Mouse (Mus musculus) thymus, adult 18-20 months (tissue): Measurements from ENCODE around the gene Xpo5.

ENCODE experiments used
- DNase-seq, 2 experiments: peaks; one replicate each; pipeline ENCODE4 v3.0.0; 2022; ENCODE audit warnings: mixed read lengths in 2 of 2

The Xpo5 gene

GRCm38 (mm10) chr17:46202421-46203071 is at the start of gene Xpo5, which contains the start of gene Polh:
Gene Xpo5, plus strand, starts transcription at chr17:46202782.
Gene Polh, minus strand, starts transcription at chr17:46202645.
- peak; percentile 89 to 90 for DNase-seq

DNA sequence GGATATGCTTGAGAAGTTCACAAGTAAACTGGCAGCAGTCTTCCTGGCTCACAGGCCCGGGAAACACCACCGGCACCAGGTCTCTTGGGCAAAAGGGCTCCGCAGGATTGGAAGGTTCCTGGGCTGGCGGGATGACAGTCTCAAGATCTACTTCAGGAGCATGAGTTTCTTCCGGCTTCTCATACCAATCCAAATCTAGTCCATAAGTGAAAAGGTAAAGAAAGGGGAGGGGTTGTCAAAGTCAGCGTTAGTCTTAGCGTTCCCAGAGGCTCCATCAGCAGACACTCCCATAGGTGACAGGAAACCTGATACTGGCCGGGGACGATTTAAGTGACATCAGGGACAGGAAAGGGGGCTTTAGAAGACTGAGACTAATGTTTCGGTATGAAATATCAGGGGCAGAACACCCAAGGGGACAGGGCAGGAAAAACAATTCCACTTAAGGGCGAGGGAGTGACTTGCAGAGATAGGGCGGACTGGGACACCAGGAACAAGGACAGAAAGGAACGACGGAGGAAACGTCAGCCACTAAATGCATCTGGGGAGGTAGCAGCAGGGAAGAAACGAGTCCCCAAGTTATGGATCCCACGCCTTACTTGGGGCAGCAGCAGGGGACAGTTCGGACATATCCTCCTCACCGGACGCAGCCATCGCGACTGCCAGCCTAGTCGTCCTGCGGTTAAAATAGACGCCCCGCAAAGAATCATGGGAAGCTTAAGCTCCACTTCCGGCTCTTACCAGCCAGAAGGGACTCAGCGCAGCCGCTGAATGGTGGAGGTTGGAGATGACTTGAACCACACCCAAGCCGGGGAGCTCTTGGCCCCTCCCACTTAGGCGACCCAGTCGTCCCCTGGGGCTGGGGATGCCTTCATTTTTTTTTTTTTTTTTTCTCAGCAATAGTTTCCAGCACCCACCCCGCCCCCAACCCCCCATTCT is 49.5 kb upstream of the Xpo5 start, which contains the start of gene Mad2l1bp:
Mad2l1bp (minus strand) TSS at position 707 of the 936 bp plus-strand sequence.
- peak; percentile 84 to 91 for DNase-seq

DNA sequence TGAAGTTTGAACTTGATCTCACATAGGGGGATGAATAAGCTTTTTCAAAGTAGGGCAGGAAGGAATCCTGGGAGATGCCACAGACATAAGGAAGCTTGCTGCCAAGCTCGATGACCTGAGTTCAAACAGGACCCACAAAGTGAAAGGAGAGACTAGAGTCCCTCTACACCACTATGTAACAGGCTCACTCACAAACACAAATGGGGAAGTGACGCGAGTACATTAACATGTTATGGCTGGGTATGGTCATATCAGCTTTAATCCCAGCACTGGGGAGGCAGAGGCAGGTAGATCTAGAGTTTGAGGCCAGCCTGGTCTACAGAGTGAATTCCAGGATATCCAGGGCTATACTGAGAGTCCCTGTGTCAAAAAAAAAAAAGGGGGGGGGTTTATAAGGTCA is 48.2 kb upstream of the Xpo5 start:
- no peak for DNase-seq

- DNase-seq: no peak
Measured at GRCm38 (mm10) chr17:46156680-46157079, 45.9 kb upstream of the Xpo5 start.

GRCm38 (mm10) chr17:46157131-46157530 is 45.5 kb upstream of the Xpo5 start:
- no peak for DNase-seq

- DNase-seq: no peak
Measured at GRCm38 (mm10) chr17:46159236-46159635, 43.3 kb upstream of the Xpo5 start.

DNA sequence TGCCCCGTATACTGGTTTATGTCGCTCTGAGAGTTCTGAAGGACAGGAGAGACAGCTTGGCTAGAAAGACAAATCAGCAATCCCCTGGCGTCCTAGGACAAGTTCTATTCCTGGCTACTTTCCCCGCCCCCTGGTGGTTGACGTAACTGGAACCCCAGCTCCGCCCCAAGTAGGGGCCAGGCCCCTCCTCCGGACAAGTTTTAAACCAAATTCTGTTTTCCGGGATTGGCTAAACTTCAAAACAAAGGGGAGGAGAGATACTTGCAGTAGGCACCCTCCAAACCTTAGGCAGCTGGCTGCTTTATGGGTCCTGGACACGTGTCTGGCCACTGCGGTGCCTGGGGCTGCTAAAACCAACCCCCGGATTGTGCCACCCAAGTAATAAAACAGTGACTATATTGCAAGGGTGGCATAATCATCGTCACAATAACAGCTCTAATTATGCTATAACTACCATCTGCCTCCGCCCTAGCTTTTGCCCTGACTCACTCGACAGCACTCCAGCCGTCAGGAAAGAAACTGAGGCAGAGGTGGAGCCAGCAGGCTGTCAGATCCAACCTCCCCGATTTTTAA is 42.4 kb upstream of the Xpo5 start:
- peak; percentile 83 to 91 for DNase-seq

- peak; percentile 94 to 98 for DNase-seq
Measured at GRCm38 (mm10) chr17:46160686-46161085, 41.9 kb upstream of the Xpo5 start, which contains the start of gene Gtpbp2. Gene Gtpbp2, plus strand, starts transcription at chr17:46161032.

- no peak for DNase-seq
Measured at GRCm38 (mm10) chr17:46161179-46161578, 41.4 kb upstream of the Xpo5 start.

- no peak for DNase-seq
Measured at GRCm38 (mm10) chr17:46161710-46162109, 40.9 kb upstream of the Xpo5 start.

GRCm38 (mm10) chr17:46162551-46162950 is 40.0 kb upstream of the Xpo5 start:
- DNase-seq: no peak

DNA sequence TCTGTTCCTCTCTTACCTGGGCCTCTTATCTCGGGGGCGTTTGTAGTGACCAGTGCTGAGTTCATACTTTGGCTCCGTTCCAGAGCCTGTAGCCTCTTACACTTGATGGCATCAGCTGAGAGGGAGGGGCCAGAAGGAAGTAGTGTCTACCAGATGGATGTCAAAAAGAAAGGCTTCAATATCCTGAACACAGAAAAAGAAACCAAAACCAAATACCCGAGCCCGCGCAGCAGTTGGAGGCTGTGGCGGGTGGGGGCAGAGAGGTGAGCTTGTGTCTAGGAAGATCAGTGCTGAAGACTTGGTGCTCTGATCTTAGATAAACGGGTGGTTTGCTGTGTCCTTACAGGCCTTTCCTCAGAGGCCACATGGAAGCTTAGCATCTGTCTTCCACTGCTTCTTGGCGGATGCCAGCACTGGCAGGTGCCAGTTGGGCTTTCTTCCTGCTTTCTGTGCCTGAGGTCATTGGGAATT is 39.6 kb upstream of the Xpo5 start:
- peak; percentile 54 to 73 for DNase-seq

- DNase-seq: no peak
Measured at GRCm38 (mm10) chr17:46164301-46164700, 38.3 kb upstream of the Xpo5 start.

GRCm38 (mm10) chr17:46164791-46165190 is 37.8 kb upstream of the Xpo5 start:
- DNase-seq: no peak

GRCm38 (mm10) chr17:46165460-46165859 is 37.1 kb upstream of the Xpo5 start:
- DNase-seq: no peak

DNA sequence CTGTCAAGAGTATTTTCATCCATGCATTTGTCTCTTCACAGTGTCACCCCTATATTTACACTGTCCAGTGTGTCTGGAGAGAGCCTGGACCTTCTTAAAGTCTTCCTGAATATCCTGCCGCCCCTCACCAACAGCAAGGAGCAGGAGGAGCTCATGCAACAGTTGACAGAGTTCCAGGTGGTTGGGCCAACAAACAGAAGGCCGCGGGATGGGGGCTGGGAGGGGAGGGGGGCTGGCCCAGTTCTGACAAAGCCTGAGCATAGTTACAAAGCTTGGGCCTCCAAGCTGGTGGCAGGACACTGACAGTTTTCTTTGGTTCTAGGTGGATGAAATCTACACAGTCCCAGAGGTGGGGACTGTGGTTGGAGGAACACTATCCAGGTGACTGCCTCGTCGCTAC is 36.3 kb upstream of the Xpo5 start:
- DNase-seq: no peak

DNA sequence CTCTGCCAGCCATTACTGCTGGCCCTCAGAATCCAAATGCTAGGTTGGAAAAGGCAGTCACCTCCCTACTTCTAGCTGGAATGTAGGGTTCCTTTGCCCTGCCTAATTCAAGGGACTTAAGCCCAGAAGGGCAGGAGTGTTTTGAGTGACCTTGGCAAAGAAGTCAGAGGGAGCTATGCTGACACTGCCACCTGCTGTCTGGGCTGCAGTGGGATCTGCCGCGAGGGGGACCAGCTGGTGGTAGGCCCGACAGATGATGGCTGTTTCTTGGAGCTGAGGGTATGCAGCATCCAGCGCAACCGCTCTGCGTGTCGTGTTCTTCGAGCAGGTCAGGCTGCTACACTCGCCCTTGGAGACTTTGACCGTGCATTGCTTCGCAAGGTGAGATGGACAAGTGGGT is 35.6 kb upstream of the Xpo5 start:
- DNase-seq: no peak

DNA sequence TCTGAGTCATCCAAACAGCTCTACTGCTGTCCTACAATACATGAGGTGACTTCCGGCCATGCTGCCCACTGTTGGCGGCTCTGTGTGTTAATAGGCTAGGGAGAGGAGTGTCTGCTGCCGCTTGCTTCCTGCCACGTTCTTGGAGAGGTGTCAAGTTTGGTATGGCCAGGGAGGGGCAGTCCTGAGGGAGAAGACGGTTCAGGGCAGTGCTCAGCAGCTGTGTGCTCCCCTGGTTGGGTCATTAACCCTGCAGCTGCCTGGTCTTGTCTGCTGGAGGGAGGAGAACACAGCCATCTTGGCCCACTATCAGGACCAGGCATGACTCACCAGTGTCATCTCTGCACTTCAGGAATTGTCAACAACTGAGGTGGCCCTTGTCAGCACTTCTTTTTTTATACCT is 34.3 kb upstream of the Xpo5 start:
- DNase-seq: no peak

GRCm38 (mm10) chr17:46168768-46169167 is 33.8 kb upstream of the Xpo5 start:
- no peak for DNase-seq

GRCm38 (mm10) chr17:46170538-46170937 is 32.0 kb upstream of the Xpo5 start:
- no peak for DNase-seq

GRCm38 (mm10) chr17:46182273-46182672 is 20.3 kb upstream of the Xpo5 start:
- no peak for DNase-seq

GRCm38 (mm10) chr17:46188829-46189228 is 13.8 kb upstream of the Xpo5 start:
- no peak for DNase-seq

GRCm38 (mm10) chr17:46201151-46201550 is 1.4 kb upstream of the Xpo5 start:
- DNase-seq: no peak
